Mouse (Mus musculus) adipocyte (in vitro differentiated cells): ENCODE measurements around the gene Tmem33.

Experiments
- DNase-seq: peaks from one replicate; pipeline ENCODE4 v3.0.0-alpha.2; 2016; ENCODE audit warnings: low spot score

Tmem33 gene

DNA sequence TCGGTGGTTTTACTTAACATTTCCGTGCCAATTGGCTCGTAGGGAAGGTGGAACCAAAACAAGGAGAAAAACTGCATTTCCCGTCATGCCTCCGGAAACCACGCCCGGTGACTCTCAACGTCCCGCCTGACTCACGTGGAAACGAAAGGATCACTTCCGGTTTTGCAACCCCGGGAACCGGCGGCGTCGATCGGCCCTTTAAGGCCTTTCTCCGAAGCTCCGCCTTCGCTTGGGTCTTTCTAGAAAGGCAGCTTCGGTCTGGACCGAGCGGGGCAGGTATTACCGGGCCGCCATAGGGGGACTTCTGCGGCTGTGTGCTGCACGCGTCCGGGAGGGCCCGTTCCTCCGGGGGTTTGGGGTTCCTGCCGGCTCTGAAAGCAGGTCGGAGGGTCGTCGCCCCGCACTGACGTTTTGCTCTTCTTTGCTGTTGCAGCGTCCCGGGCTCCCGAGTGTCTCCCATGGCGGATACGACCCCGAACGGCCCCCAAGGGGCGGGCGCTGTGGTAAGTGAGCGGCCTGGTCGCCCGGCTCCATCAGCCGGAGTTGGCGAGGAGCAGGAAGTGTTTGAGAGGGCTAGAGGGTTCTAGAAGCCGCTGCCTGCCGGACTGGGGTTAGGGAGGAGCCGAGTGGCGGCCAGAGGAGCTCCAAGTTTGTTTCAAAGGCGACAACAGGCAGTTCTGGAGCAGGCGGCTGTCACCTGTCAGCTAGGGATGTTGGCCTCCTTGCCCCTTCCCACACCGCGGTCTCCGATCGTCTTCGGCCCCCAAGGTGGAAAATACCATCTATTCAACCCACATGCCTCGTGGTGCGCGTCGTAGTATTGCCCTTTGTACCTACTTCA lies at the start of gene Tmem33:
TSS of gene Tmem33 (plus strand) at position 35 of the 841 bp plus-strand sequence.
- DNase-seq: peak; percentile 100

DNA sequence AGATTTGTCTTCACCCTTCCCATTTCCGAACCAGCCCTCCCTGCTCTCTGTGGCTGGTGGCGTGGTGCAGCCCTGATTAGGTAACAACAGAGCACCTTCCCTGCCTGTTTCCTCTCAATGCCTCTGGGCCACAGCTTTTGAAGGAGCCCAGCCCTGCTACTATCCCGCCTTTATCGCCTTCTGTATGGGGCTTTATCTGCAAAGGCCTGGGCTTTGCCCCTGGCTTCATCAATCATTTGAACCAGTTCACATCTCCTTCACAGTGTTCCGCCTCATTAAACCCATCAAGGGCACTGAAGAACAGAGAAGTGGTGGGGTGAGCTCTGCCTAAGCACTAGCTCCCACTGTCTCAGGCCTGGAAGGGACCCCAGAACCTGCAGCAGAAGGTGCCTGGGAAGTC lies 47.2 kb upstream of the Tmem33 start:
- no peak for DNase-seq

DNA sequence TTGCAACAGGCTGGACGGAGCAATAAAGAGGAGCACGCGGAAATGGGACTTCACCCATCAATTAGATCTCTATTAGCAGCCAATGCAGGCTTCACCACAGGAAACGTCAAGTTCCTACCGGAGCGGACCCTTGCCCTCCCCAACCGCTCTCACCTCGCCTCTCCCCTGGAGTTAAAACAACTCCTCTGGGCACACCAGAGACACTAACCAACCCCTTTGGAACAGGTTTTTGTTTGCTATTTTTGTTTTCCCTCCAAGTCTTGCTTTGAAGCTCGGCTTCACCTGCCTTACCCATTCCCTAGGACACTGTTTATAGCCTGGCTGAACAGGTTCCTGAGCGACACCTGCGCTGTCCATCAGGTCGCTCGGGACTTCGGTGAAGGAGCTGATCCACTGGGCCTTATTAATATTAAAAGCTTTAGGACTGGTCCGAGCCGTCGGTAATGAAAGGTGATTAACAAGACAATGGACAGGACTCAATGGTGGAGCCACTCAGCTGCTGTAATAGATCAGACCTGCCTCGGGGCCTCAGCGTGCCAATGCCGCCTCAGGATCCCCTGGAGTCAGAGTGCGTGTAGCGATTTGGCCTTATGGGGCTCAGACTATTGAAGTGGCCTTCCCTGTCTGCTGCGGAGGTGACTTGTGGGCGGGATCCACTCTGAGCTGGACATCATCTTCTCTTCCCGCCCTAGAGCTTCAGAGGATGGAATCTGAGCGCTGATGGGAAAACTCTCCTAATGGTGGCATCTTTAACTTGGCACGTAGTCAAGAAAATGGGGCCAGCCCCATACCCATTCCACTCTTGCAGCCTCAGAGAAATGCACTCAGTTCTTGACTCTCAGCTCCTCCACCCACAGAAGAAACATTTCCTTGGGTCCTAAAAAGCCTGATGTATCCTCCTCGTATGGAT lies 45.0 kb upstream of the Tmem33 start:
- no peak for DNase-seq

DNA sequence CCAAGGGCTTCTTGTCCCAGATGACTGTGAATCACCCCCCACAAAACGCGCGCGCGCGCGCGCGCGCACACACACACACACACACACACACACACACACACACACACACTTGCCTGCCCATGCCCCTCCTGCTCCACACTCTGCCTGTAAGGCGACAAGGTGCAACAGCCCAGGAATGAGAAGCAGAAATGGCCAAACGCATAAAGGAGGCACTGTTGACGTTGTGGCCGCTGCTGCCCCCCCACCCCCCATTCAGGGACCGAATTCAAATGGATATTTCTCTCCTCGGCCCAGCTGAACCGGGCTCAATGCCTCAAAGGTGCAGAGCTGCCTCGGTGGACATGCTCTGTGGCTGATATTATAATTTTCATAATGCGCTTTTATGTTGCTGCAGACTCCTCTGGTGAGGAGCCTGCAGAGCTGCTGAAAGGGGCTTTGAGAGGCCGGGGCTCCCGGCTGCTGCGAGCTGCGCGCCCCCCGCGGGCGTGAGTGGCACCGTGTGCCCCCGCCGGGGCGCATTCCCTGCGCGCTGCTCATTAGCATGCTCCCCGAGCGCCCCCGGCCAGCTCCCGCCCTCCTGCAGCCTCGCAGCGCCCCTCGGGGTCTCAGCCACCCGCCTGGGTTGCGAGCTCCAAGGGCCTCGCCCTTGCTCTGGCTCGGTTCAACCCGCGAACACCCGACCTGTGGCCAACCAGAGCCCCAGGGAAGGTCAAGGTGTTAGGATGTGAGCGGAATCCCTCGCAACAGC lies 44.2 kb upstream of the Tmem33 start:
- no peak for DNase-seq

DNA sequence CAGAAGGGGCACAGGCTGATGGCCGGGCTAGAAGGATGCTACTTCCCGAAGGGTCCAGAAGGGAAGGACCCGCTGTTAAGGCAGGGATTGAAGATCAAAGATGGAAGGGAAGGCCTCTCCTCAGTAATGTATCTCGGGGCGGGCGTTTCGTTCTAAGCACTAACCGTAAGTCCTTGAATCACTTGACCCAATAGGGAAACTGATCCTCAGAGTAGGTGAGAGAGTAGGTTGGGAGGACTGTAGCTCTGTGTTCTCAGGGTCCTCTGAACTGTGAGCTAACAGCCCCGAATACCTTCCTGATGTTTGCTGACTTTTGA lies 43.6 kb upstream of the Tmem33 start:
- DNase-seq: no peak

DNA sequence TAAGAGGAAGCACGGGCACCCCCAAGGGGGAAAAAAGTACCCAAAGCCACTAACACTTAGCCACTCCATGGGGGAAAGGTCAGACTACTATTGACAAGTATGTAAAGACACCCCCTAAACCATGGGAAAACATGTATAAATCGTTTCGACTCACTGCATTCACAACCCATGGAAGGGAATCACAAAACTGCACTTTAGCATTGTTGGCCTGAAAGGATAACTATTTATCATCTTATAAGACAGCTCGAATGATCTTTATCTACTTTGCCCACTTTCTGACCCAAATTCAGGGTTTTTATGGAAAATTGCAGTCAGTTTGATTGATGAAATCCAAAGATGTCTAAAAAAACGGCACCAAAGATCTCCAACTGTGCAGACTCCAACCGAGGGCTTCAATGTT lies 38.5 kb upstream of the Tmem33 start:
- DNase-seq: no peak

DNA sequence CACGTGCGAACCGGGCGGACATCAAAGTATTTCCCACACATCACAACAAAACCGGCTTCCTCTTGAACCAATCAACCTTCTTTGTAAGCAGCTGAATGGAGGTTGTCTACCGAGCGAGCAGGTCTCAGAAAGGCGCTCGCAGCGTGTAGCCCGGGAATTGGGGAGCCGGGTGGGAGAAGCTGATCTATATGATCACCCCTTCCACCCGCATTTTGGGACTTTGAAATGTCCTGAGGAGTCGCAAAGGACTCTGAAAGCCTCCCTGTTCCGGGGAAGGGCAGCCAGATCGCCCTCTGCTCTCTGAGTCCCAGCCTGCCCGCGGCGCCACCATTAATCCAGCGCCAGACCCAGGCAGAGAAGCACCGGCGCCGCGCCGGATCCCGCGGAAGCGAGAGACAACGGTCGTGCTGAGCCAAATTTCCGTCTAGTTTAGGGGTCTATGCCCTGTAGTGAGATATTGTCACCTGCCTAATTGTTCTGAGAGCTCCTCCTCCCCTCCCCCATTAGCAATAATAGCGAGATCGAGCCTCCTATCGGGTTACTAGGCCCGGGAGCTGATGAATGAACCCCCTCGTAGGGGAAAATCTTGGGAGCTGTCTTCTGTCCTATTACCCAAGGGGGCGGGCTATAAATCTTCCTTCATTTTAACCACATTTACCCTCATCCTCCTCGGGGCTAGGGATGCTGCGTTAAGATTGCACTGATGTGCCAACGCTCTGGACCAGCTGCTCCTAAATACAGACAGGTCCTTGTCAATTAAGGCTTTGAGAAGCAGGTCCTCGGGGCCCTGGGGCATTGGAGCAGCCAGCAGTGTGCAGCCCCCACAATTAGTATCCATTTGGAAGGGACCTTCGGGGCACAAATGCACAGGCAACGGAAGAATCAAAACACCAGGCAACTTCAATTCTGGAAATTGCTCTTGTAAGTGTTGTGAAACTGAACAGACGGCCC lies 37.6 kb upstream of the Tmem33 start:
- DNase-seq: no peak

DNA sequence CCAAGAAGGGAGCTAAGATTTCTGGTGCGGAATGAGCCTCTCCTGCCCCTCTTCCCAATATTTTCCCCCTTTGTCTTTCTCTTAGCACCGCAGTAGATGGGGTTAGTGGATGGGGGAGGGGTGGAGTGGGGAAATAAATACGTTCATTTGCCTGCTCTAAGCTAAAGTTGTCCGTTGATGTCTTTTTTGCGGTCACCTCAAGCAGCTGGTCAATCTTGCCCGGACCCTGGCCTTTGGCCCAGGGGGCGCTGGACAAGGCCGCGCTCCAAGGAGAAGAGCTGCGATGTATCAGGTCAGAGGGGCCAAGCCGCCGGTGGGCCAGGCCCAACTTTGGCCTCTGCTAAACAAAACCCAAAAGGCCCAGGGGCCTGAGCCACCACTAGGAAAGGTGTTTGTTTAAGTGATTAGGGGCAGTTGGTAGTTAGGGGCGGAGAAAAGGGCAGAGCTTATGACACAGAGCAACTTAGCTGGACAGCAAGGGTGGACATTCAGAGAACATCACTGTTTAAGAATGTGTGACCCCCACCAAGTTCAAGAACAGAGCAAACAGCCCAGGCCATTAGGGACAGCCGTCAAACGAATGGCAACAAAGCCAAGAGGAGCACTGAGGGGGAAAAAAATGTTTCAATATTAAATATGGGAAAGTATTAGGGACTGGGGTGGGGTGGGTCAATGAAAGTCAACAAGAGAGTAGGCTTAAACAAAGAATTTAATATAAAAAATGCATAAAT lies 36.8 kb upstream of the Tmem33 start:
- no peak for DNase-seq

DNA sequence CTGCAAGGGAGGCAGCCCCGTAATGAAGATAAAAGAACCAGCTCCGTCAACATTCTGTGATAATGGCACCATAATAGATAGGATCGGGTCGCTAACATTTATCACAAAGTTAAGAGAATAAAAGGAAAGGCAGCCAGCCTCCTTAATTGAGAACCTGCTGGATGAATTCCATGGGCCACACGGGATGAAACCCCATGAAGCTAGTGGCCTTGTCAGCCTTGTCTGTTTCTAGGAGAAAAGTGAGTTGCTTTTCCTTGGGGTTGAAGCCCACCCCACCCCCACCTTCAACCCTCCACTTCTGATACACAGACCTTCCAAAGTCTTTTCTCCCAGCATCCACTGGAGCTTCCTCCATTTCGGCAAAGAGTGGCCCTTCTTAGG lies 36.3 kb upstream of the Tmem33 start:
- DNase-seq: no peak

DNA sequence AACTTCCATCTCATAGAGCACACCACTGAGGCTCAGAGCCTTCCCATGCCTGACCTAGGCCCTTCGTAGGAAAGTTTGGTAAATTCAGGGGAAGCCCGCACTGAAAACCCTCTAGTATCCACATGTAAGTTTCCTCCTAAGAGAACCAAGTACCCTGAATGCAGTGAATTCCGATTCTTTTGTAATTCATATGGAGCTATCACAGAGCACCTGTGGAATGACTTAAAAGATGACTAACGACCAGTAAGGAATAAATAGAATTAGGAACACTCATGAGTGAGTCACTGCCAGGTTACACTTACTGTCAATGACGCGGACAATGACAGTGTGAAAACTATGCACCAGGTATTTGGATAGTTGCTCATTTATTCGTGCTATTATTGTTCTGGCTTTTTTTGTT lies 34.6 kb upstream of the Tmem33 start:
- DNase-seq: no peak

DNA sequence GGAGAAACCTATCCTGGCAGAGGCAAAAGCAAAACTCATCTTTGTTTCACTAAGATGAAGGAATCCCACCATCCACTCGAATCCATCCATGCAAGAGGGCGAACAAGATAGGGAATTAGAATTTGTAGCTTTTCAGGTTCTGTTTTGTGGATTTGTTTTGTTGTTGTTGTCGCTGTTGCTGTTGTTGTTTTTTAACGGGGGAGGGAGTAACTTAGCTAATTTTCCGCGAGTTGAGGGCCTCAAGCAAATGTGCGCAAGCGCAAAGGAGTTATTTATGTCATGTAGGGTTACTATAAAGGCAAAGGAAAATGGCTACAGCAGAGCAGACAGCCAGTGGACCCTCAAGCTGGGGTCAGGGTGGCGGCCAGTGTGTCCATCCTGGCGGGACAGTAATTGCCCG lies 33.1 kb upstream of the Tmem33 start:
- no peak for DNase-seq

DNA sequence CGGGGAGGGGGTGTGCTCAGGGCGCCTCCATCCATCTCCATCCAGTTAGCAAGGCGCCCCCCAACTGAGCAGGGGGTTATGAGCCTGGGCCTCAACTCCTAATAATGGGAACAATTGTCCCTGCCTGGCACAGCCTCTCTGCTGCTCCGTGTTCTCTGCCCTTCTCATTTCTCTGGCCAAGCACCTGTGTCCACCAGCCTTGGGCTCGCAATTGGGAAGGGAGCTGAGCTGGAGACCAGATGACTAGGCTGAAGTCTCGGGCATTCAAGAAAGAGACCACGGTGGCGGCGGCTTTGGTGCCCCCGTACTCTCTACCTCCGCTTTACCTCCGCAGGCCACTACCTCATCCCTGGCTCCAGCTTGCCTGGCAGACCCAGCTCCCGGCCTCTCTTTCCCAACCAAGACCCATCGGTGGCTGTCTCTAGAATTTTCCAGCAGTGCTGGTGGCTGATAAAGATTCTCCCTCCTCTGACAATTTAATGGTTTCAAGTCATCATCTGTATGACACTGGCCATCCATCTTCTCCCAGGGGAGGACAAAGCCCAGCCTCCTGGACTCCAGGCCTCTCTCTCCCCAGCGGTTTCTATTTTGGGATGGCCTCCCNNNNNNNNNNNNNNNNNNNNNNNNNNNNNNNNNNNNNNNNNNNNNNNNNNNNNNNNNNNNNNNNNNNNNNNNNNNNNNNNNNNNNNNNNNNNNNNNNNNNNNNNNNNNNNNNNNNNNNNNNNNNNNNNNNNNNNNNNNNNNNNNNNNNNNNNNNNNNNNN lies 32.5 kb upstream of the Tmem33 start:
- no peak for DNase-seq

DNA sequence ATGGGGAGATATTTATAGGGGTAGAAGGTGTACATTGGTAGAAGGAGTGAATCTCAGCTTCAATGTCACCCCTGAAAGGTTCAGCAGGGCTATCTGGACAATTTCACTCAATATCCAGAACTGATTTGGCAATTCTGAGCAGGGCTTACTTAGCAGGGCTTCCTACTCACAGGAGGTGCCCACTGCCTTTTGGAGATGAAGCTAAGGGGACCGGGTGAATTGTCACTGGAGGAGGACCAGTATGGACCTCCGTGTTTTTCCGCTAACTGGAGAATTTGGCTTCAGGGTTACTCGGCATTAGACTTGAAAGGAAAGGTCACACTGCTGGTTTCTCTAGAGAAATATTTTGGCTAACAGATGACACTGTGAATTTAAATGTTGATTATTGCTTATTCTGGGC lies 25.7 kb upstream of the Tmem33 start:
- DNase-seq: no peak

DNA sequence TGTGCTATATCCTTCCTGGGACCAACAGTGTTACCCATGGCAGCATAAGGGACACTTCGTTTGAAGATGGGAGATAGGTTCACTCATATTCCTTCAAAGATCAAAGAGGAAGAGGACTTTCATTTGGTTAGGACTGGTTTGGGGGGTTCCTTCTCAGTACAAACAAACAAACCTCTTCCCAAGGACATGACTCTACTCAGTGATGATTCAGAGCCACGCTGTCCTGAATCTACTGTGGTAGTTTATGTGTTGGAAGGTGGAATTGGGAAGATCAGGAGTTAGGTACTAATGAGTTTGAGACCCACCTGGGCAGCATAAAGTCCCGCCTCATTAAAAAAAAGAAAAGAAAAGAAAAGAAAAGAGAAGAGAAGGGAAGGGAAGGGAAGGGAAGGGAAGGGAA lies 24.9 kb upstream of the Tmem33 start:
- DNase-seq: no peak

DNA sequence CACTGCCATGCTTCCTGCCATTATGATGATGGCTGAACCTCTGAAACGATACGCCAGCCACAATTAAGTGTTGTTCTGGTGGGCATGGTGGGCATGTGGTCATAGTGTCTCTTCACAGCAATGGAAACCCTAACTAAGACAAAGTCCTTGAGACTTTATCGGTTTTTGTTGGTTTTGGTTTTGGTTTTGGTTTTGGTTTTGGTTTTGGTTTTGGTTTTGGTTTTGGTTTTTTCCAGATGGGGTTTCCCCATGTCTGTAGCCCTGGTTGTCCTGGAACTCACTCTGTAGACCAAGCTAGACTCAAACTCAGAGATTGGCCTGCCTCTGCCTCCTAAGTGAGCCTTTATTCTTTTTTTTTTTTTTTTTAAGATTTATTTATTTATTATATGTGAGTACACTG lies 23.8 kb upstream of the Tmem33 start:
- no peak for DNase-seq

DNA sequence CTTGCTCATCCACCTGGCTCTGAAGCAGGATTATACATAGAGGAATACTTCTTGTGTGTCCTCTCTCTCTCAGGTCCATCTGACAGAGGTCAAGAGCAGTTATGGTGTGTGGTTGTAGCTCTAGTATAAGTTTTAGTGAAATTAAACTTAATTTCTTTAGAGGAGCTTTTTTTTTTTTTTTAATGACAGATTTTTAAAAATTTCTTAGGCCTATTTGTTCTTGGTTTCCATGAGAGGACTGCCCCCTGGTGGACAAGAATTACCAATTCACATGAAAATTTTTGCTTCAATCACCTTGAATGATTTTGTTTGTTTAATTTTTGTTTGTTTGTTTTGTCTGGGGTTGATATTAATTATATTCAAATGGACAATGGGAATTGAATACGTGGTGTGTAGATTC lies 22.1 kb upstream of the Tmem33 start:
- DNase-seq: peak; percentile 72

DNA sequence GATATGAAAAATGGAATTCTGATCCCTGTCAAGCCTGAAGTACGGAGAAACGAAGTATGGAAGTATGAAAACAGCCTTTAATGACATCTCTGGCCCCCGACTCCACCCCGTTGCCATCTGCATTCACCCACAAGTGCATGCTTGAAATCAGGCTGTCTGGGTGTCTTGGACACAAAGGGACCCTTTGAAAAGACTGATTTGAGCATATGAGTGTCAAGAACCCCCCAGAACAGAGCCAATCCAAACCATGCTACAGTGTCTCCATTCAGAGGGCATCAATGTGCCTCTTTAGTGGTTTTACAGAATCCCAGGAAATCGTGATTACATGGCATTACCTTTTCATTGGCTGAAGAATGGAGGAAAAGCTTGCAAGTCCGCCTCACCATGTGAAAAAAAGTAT lies 18.7 kb upstream of the Tmem33 start:
- no peak for DNase-seq

DNA sequence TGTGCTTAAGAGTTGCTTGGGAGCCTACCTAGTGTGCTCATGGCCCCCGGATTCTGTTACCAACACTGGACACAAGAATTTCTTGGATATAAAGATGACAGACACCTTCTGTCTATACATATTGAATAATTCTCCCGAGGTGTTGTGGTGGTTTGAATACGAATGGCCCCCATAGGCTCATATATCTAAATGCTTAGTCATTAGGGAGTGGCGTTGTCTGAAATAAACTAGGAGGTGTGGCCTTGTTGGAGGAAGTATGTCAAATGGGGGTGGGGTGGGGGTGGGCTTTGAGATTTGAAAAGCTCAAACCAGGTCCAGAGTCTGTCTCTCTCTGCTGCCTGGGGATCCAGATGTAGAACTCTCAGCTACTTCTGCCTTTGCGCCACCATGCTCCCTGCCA lies 17.1 kb upstream of the Tmem33 start:
- no peak for DNase-seq

DNA sequence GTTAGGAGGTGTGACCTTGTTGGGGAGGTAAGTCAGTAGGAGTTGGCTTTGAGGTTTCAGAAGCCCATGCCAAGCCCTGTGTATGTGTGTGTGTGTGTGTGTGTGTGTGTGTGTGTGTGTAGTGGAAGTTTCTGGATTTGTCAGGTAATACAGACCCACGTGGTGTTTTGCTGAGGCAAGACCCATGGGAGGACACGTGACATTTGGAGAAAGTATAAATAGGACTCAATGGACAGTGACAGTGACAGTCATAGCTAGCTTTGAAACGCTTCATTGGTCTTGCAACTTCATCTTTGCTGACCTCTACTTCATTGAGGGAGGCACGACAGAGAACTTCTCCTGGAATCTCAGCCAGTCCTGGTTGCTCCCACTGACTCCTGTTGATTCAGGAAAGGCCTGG lies 8.1 kb upstream of the Tmem33 start:
- no peak for DNase-seq

DNA sequence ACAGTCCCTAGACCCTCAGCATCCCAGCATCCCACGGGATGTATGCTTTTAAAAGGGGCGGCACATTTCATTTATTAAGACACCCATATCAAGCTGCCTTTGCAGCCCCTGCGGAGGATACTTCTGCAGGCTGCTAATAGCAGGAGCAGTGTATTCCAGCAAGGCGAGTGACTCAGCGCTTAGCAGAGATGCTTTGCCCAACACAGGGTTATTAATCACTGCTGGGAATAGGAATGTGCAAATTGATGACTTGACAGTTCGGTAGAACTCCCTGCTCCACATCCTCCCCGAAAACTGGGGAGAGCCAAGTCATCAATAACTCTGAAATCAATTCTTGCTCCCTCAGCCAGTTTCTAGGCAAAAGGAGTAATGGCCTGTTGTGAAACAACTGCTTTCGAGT lies 4.7 kb upstream of the Tmem33 start:
- peak; percentile 22 for DNase-seq
